Mouse (Mus musculus) lung, embryonic 16.5 days (tissue): ENCODE data around the gene Slc16a2. TPM values are rescaled to one million over a fixed set of nuclear protein-coding genes. Genes with fewer than 3 reads are reported as not detected.
"Not testable (repeated sequence)": the region's sequence is repeated elsewhere in the genome, so short reads cannot be mapped to it uniquely, and the experiment has no call there.

Source experiments
- ATAC-seq: fragments of 200-750 bp; cut with Nextera tagmentation; 2 replicates; pipeline ENCODE4 v1.8.0; 2017; ENCODE audit warnings: low read depth, mild to moderate bottlenecking, moderate library complexity
- H3K27ac ChIP-seq: fragments of 300-500 bp; sonication (generic); 2 replicates; pipeline ENCODE4 v1.5.1; 2014; ENCODE audit warnings: mild to moderate bottlenecking, control low read depth, low read length
- H3K27me3 ChIP-seq: fragments of 300-500 bp; sonication (generic); 2 replicates; pipeline ENCODE4 v1.6.1; 2014; ENCODE audit warnings: low read depth, low read length, mixed read lengths; ENCODE audit not compliant: control insufficient read depth, insufficient read depth
- H3K36me3 ChIP-seq: fragments of 300-500 bp; sonication (generic); 2 replicates; pipeline ENCODE4 v1.6.1; 2014; ENCODE audit warnings: low read length; ENCODE audit not compliant: control insufficient read depth, insufficient read depth
- H3K4me1 ChIP-seq: fragments of 300-500 bp; sonication (generic); replicated peaks from 2 replicates; pipeline ENCODE4 v1.6.1; 2014; ENCODE audit warnings: low read length, mixed read lengths; ENCODE audit not compliant: control insufficient read depth, insufficient read depth
- H3K4me2 ChIP-seq: fragments of 300-500 bp; sonication (generic); 2 replicates; pipeline ENCODE4 v1.6.1; 2014; ENCODE audit warnings: low read depth, low read length, control low read depth
- H3K4me3 ChIP-seq: fragments of 300-500 bp; sonication (generic); 2 replicates; pipeline ENCODE4 v1.5.1; 2014; ENCODE audit warnings: mild to moderate bottlenecking, low read length, control low read depth
- H3K9ac ChIP-seq: fragments of 300-500 bp; sonication (generic); 2 replicates; pipeline ENCODE4 v1.6.1; 2014; ENCODE audit warnings: low read length, control low read depth
- H3K9me3 ChIP-seq: fragments of 300-500 bp; sonication (generic); 2 replicates; pipeline ENCODE4 v1.6.1; 2016; ENCODE audit warnings: low read length; ENCODE audit not compliant: control insufficient read depth
- WGBS: fragments of 180-500 bp; shearing (Covaris S2); extraction: QIAGEN DNeasy Blood & Tissue Kit; methylation state at CpG from one replicate; pipeline ENCODE4 v1.1.7; 2014; 5-methylcytosine and 5-hydroxymethylcytosine counted together
- polyA plus RNA-seq: library from polyadenylated mRNA; unstranded; fragments of >200 nt; fragmentation: Nextera tagmentation; extraction: Ambion mirVana; gene quantifications from 2 replicates; pipeline ENCODE4 v1.2.1, GENCODE M21; 2015

Gene Slc16a2
- polyA plus RNA-seq, 1 experiment from 2014 or later, result 22.9 TPM

GRCm38 (mm10) chrX:103694381-103694780, 127.4 kb downstream of the Slc16a2 start:
- Histone ChIP-seq H3K9me3 (peaks cover 4% of the 10 kb centered on the region), H3K4me1 (peaks cover 10% of the 10 kb centered on the region), H3K27me3 (peaks cover 31% of the 10 kb centered on the region), H3K27ac (no peak overlapping the region), H3K4me3 (peak overlapping the region; percentile 46; the same call in 1 of the 2 replicates), H3K9ac (no peak overlapping the region; the same call in 1 of the 2 replicates), H3K36me3 (no peaks in the 10 kb centered on the region), H3K4me2 (peak overlapping the region; percentile 84)
- no peak for ATAC-seq
- 29% methylated on average over 10 of the region's 10 CpGs for WGBS

DNA sequence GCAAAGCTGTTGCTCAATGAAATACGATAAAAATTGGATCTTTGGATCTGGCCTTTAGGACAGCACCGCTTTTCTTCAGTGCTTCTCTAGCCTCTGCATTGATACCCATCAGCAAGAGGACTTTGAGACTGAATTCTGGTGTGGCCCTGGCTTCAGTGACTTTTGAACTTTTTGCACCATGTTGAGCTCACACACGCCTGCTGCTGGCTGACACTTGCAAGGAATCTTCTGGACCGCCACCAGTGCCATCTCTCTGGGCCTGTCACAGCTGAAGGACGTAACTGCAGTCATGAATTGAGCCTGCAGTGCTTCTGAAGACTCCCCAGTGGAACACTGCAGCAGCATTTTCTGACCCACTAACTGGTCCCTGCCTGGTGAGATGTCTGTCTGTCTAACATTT, 128.9 kb downstream of the Slc16a2 start:
- no peak for ATAC-seq
- 80% methylated on average over 5 of the region's 5 CpGs for WGBS
- peaks cover 32% of the 10 kb centered on the region for H3K27me3 ChIP-seq

GRCm38 (mm10) chrX:103688551-103688950, 133.2 kb downstream of the Slc16a2 start:
- no peak for ATAC-seq
- no peak overlapping the region for H3K4me2 ChIP-seq
- peaks cover 13% of the 10 kb centered on the region for H3K27me3 ChIP-seq

More for the DNA sequence above, 128.9 kb downstream of the Slc16a2 start:
- Histone ChIP-seq H3K4me1 (peaks cover 10% of the 10 kb centered on the region), H3K9ac (no peak overlapping the region), H3K9me3 (peaks cover 4% of the 10 kb centered on the region), H3K4me3 (no peak overlapping the region), H3K27ac (no peak overlapping the region), H3K36me3 (no peaks in the 10 kb centered on the region), H3K4me2 (no peak overlapping the region)

GRCm38 (mm10) chrX:103674674-103675073, 147.1 kb downstream of the Slc16a2 start:
- Histone ChIP-seq H3K4me1 (no peaks in the 10 kb centered on the region), H3K27ac (no peak overlapping the region), H3K4me3 (no peak overlapping the region), H3K27me3 (peaks cover 5% of the 10 kb centered on the region), H3K9ac (no peak overlapping the region), H3K9me3 (no peaks in the 10 kb centered on the region), H3K36me3 (no peaks in the 10 kb centered on the region), H3K4me2 (no peak overlapping the region)
- ATAC-seq, result no peak
- WGBS, result 15% methylated on average over 2 of the region's 2 CpGs

More at GRCm38 (mm10) chrX:103688551-103688950, 133.2 kb downstream of the Slc16a2 start:
- WGBS, result 78% methylated on average over 2 of the region's 2 CpGs
- Histone ChIP-seq H3K4me1 (no peaks in the 10 kb centered on the region), H3K9me3 (peaks cover 4% of the 10 kb centered on the region), H3K27ac (no peak overlapping the region), H3K4me3 (no peak overlapping the region), H3K9ac (no peak overlapping the region), H3K36me3 (no peaks in the 10 kb centered on the region)

DNA sequence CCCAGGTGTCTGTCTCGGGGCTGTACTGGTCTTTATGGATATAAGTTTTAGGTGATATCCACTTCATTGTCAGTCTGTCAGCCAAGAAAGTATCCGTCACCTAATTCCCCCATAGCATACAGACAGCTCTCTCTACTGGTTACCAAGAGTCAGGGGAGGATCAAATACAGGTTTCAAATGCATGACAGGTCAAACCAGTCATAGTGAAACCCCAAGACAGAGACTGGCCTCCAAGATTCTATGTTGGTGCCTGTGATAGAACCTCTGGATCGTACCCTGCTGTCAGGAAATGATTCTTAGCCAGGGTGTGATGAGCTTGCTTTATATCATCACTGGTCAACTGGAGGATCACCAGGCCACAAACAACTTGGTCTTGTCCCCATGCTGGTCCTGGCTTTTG, 148.0 kb downstream of the Slc16a2 start:
- H3K4me1 ChIP-seq, result no peaks in the 10 kb centered on the region
- H3K27ac ChIP-seq, result no peak overlapping the region
- no peak overlapping the region for H3K4me2 ChIP-seq
- H3K9ac ChIP-seq, result no peak overlapping the region
- no peak for ATAC-seq
- H3K36me3 ChIP-seq, result no peaks in the 10 kb centered on the region
- peaks cover 5% of the 10 kb centered on the region for H3K27me3 ChIP-seq
- 74% methylated on average over 3 of the region's 3 CpGs for WGBS
- H3K4me3 ChIP-seq, result no peak overlapping the region
- no peaks in the 10 kb centered on the region for H3K9me3 ChIP-seq

DNA sequence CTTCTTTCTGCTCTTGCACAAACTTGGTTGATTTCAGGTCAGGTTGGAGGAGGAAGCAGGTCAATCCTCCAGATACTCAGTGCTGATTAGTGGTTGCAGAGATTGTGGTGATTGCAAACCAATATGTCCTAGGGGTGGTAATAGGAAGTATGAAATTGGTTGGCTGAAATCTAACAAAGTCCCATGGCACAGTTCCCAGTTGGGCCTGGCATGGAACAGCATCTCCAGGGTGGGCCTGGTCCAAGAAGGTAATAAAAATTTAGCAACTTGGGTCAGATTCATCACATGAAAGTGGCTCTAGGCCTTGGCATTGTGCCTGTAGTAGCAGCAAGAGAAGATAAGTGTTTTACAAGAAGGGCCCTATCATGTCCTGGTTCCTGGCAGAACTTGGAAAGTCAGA, 151.5 kb downstream of the Slc16a2 start:
- Histone ChIP-seq H3K4me2 (no peak overlapping the region), H3K4me1 (no peaks in the 10 kb centered on the region), H3K36me3 (no peaks in the 10 kb centered on the region), H3K27ac (no peak overlapping the region), H3K27me3 (peaks cover 2% of the 10 kb centered on the region), H3K9me3 (no peaks in the 10 kb centered on the region), H3K4me3 (no peak overlapping the region), H3K9ac (no peak overlapping the region)
- no peak for ATAC-seq

DNA sequence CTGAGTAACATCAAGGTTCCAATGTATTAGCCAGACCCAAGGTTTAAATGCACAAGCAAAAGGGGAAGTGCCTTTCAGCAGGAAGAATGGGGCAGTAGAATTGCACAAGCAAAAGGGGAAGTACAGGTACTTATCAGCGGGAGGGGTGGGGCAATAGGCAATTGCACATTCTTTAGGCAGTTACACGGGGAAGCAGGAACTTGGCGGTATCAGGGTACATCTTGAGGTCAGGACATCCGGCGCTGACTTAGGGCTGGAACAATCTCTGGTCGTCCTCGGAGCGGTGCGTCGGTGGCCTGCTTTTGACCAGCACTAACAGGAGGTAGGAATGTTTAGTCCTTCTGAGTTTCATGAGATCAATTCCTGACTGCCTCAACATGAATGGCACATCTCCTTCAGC, 157.3 kb downstream of the Slc16a2 start:
- H3K36me3 ChIP-seq, H3K4me1 ChIP-seq, H3K27ac ChIP-seq, H3K9me3 ChIP-seq, H3K4me3 ChIP-seq, H3K27me3 ChIP-seq, H3K9ac ChIP-seq, H3K4me2 ChIP-seq, ATAC-seq: not testable (repeated sequence)
- 76% methylated on average over 10 of the region's 10 CpGs for WGBS

- Histone ChIP-seq H3K4me2 (no peak overlapping the region), H3K27me3 (peaks cover 6% of the 10 kb centered on the region), H3K27ac (no peak overlapping the region), H3K4me3 (no peak overlapping the region), H3K36me3 (no peaks in the 10 kb centered on the region), H3K9me3 (0 out of 2 replicates have a peak, but pooled peaks cover 3% of the 10 kb centered on the region), H3K4me1 (no peaks in the 10 kb centered on the region), H3K9ac (no peak overlapping the region)
- no peak for ATAC-seq
- 47% methylated on average over 4 of the region's 4 CpGs for WGBS
Observed at GRCm38 (mm10) chrX:103658985-103659384, 162.8 kb downstream of the Slc16a2 start.

GRCm38 (mm10) chrX:103653021-103653420, 168.8 kb downstream of the Slc16a2 start:
- ATAC-seq, result no peak
- Histone ChIP-seq H3K4me3 (no peak overlapping the region), H3K36me3 (no peaks in the 10 kb centered on the region), H3K4me1 (no peaks in the 10 kb centered on the region), H3K27ac (no peak overlapping the region), H3K9me3 (no peaks in the 10 kb centered on the region), H3K4me2 (no peak overlapping the region), H3K27me3 (peaks cover 4% of the 10 kb centered on the region), H3K9ac (no peak overlapping the region)
- WGBS, result 27% methylated on average over 2 of the region's 2 CpGs

DNA sequence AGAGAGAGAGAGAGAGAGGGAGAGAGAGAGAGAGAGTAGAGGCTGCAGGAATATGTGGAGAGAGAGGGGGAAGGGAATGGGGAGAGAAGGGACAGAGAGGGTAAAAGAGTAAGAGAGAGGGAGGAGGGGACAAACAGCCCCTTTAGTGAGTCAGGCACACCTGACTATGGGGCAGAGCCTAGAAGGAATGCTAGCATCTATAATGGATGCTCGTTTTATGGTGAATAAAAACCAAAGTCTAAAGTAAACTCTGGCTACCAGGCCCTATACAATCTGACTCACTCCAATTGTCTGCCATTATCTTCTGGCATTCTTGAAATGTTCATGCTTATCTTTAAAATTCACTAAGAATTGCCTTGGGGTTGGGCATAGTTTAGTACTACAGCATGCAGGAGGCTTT, 169.7 kb downstream of the Slc16a2 start:
- Histone ChIP-seq H3K36me3 (no peaks in the 10 kb centered on the region), H3K27me3 (peaks cover 4% of the 10 kb centered on the region), H3K9me3 (no peaks in the 10 kb centered on the region), H3K9ac (no peak overlapping the region), H3K4me2 (no peak overlapping the region), H3K27ac (no peak overlapping the region), H3K4me1 (no peaks in the 10 kb centered on the region), H3K4me3 (no peak overlapping the region)
- WGBS, result 45% methylated on average over 1 of the region's 1 CpGs
- no peak for ATAC-seq
